Mouse (Mus musculus) thymus, adult 18-20 months (tissue): ENCODE results near the gene Cib3.
A peak's percentile ranks its signal among the peaks of the same experiment; 100 is the strongest.

ENCODE experiments used
- DNase-seq, 2 experiments: peaks; one replicate each; pipeline ENCODE4 v3.0.0; 2022; ENCODE audit warnings: mixed read lengths in 2 of 2

Gene Cib3

GRCm38 (mm10) chr8:72212751-72213150, at the start of gene Cib3:
Gene Cib3, minus strand, starts transcription at chr8:72212837.
- DNase-seq: no peak

- DNase-seq: no peak
These were observed 49.2 kb upstream of the Cib3 start for GRCm38 (mm10) chr8:72261872-72262271.

- DNase-seq: no peak
These were observed 48.8 kb upstream of the Cib3 start for GRCm38 (mm10) chr8:72261431-72261830.

- DNase-seq: peak in 1 of 2 experiments; percentile 53
These were observed 48.4 kb upstream of the Cib3 start for GRCm38 (mm10) chr8:72261019-72261418.

GRCm38 (mm10) chr8:72260585-72260984, 47.9 kb upstream of the Cib3 start:
- no peak for DNase-seq

GRCm38 (mm10) chr8:72259862-72260261, 47.2 kb upstream of the Cib3 start:
- no peak for DNase-seq

GRCm38 (mm10) chr8:72257902-72258238, 45.2 kb upstream of the Cib3 start:
- DNase-seq: no peak

GRCm38 (mm10) chr8:72257171-72257901, 44.7 kb upstream of the Cib3 start:
- DNase-seq: peak in 1 of 2 experiments; percentile 25

- DNase-seq: no peak
These were observed 32.0 kb upstream of the Cib3 start for GRCm38 (mm10) chr8:72244610-72245009.

GRCm38 (mm10) chr8:72242226-72242625, 29.6 kb upstream of the Cib3 start:
- DNase-seq: no peak

GRCm38 (mm10) chr8:72240951-72241350, 28.3 kb upstream of the Cib3 start:
- DNase-seq: no peak

- no peak for DNase-seq
These were observed 27.7 kb upstream of the Cib3 start for GRCm38 (mm10) chr8:72240403-72240763.

- peak; percentile 96 to 98 for DNase-seq
These were observed 27.1 kb upstream of the Cib3 start, which contains the start of gene Ap1m1 for GRCm38 (mm10) chr8:72239499-72240402. Gene Ap1m1, plus strand, starts transcription at chr8:72240018.

- no peak for DNase-seq
These were observed 10.0 kb upstream of the Cib3 start for GRCm38 (mm10) chr8:72222656-72223055.

- DNase-seq: no peak
These were observed 8.1 kb upstream of the Cib3 start for GRCm38 (mm10) chr8:72220758-72221157.

- DNase-seq: peak; percentile 75 to 87
These were observed 7.1 kb upstream of the Cib3 start, which contains the start of gene Fam32a for GRCm38 (mm10) chr8:72219541-72220363. Gene Fam32a, plus strand, starts transcription at chr8:72219730.

- no peak for DNase-seq
These were observed 6.3 kb upstream of the Cib3 start for GRCm38 (mm10) chr8:72218781-72219540.

GRCm38 (mm10) chr8:72215871-72216270, 3.2 kb upstream of the Cib3 start:
- DNase-seq: peak in 1 of 2 experiments; percentile 21

GRCm38 (mm10) chr8:72215060-72215459, 2.4 kb upstream of the Cib3 start:
- no peak for DNase-seq

- no peak for DNase-seq
These were observed 899 bp upstream of the Cib3 start, which contains the start of gene Gm11034 for GRCm38 (mm10) chr8:72213536-72213935. Gene Gm11034, minus strand, starts transcription at chr8:72213636.

- DNase-seq: no peak
These were observed 791 bp downstream of the Cib3 start for GRCm38 (mm10) chr8:72211846-72212245.

- DNase-seq: no peak
These were observed 1.9 kb downstream of the Cib3 start for GRCm38 (mm10) chr8:72210710-72211109.
